Mouse (Mus musculus) MEL (cell line): ENCODE measurements around the gene Tdrd12. TPM values are rescaled to one million over a fixed set of nuclear protein-coding genes. Genes with fewer than 3 reads are reported as not detected.

Experiments
- DNase-seq: peaks from one replicate; pipeline ENCODE4 v3.0.0; 2011; ENCODE audit warnings: low read depth, low spot score
- H3K27ac ChIP-seq: 2 replicates; pipeline ENCODE4 v1.5.1; 2012; ENCODE audit warnings: low read depth, mild to moderate bottlenecking, control low read depth, low read length, moderate library complexity; ENCODE audit not compliant: control insufficient read depth
- H3K27me3 ChIP-seq, 2 experiments: fragments of 150-350 bp in 1 of 2; sonication (generic) in 1 of 2; 2 replicates each; pipeline ENCODE4 v1.6.1; 2012; ENCODE audit warnings: low read length in 2 of 2, mild to moderate bottlenecking in 2 of 2, improper control_type of control experiment in 1 of 2, moderate library complexity in 1 of 2; ENCODE audit not compliant: insufficient read depth in 2 of 2, control insufficient read depth in 1 of 2
- H3K36me3 ChIP-seq, 2 experiments: 2 replicates each; pipeline ENCODE4 v1.6.1; 2012 to 2014; ENCODE audit warnings: low read length in 2 of 2, improper control_type of control experiment in 1 of 2, inconsistent platforms in 1 of 2, mild to moderate bottlenecking in 1 of 2; ENCODE audit not compliant: insufficient read depth in 2 of 2, control insufficient read depth in 1 of 2
- H3K4me1 ChIP-seq, 2 experiments: fragments of 150-350 bp in 1 of 2; sonication (generic) in 1 of 2; 2 replicates each; pipeline ENCODE4 v1.6.1; 2012; ENCODE audit warnings: low read length in 2 of 2, improper control_type of control experiment in 1 of 2, mild to moderate bottlenecking in 1 of 2; ENCODE audit not compliant: insufficient read depth in 2 of 2, control insufficient read depth in 1 of 2
- H3K4me3 ChIP-seq, 2 experiments: fragments of 150-350 bp in 1 of 2; sonication (generic) in 1 of 2; 2 replicates each; pipeline ENCODE4 v1.5.1; 2012; ENCODE audit warnings: low read depth in 2 of 2, low read length in 2 of 2, mild to moderate bottlenecking in 2 of 2, moderate library complexity in 2 of 2, control low read depth in 1 of 2, improper control_type of control experiment in 1 of 2; ENCODE audit not compliant: control insufficient read depth in 1 of 2, insufficient read depth in 1 of 2
- H3K79me2 ChIP-seq: 2 replicates; pipeline ENCODE4 v1.6.1; 2012; ENCODE audit warnings: mild to moderate bottlenecking, low read length, moderate library complexity; ENCODE audit not compliant: control insufficient read depth, poor library complexity, insufficient read depth
- H3K9ac ChIP-seq: 2 replicates; pipeline ENCODE4 v1.6.1; 2012; ENCODE audit warnings: low read depth, mild to moderate bottlenecking, control low read depth, low read length, moderate library complexity; ENCODE audit not compliant: control insufficient read depth, poor library complexity, severe bottlenecking
- H3K9me3 ChIP-seq: fragments of 150-350 bp; sonication (generic); replicated peaks from 2 replicates; pipeline ENCODE4 v1.6.1; 2012; ENCODE audit warnings: mild to moderate bottlenecking, low read length, improper control_type of control experiment, moderate library complexity; ENCODE audit not compliant: insufficient read depth
- BHLHE40 ChIP-seq: IDR thresholded peaks from 2 replicates; pipeline ENCODE4 v1.6.1; 2012; ENCODE audit warnings: low read depth, mild to moderate bottlenecking, inconsistent platforms, low read length, improper control_type of control experiment, borderline replicate concordance
- CHD2 ChIP-seq: IDR thresholded peaks from 2 replicates; pipeline ENCODE4 v1.6.1; 2011; ENCODE audit warnings: low read length, improper control_type of control experiment
- E2F4 ChIP-seq: IDR thresholded peaks from 2 replicates; pipeline ENCODE4 v1.6.1; 2011; ENCODE audit warnings: low read depth, low read length, improper control_type of control experiment, borderline replicate concordance
- ELF1 ChIP-seq: IDR thresholded peaks from 2 replicates; pipeline ENCODE4 v1.6.1; 2014; ENCODE audit warnings: low read depth, mild to moderate bottlenecking, inconsistent platforms, low read length, improper control_type of control experiment, moderate library complexity
- EP300 ChIP-seq, 2 experiments: IDR thresholded peaks; 2 replicates each; pipeline ENCODE4 v1.6.1; 2011; ENCODE audit warnings: improper control_type of control experiment in 2 of 2, low read length in 2 of 2, low read depth in 1 of 2, mild to moderate bottlenecking in 1 of 2
- ETS1 ChIP-seq: IDR thresholded peaks from 2 replicates; pipeline ENCODE4 v1.6.1; 2012; ENCODE audit warnings: low read depth, mild to moderate bottlenecking, inconsistent platforms, low read length, improper control_type of control experiment, moderate library complexity
- GABPA ChIP-seq: IDR thresholded peaks from 2 replicates; pipeline ENCODE4 v1.6.1; 2012; ENCODE audit warnings: low read depth, mild to moderate bottlenecking, inconsistent platforms, low read length, improper control_type of control experiment, moderate library complexity
- GATA1 ChIP-seq: IDR thresholded peaks from 2 replicates; pipeline ENCODE4 v1.6.1; 2011; ENCODE audit warnings: low read depth, low read length, improper control_type of control experiment
- KAT2A ChIP-seq: conservative IDR thresholded peaks from 2 replicates; pipeline ENCODE4 v1.6.1; 2012; ENCODE audit warnings: low read depth, low read length, improper control_type of control experiment, inconsistent platforms
- MAX ChIP-seq: IDR thresholded peaks from 2 replicates; pipeline ENCODE4 v1.6.1; 2011; ENCODE audit warnings: low read length, improper control_type of control experiment
- MXI1 ChIP-seq: IDR thresholded peaks from 2 replicates; pipeline ENCODE4 v1.6.1; 2011; ENCODE audit warnings: mild to moderate bottlenecking, low read depth, low read length, improper control_type of control experiment
- MYB ChIP-seq: IDR thresholded peaks from 2 replicates; pipeline ENCODE4 v1.6.1; 2011; ENCODE audit warnings: mild to moderate bottlenecking, low read depth, low read length, improper control_type of control experiment
- NRF1 ChIP-seq: IDR thresholded peaks from 2 replicates; pipeline ENCODE4 v1.6.1; 2014; ENCODE audit warnings: low read depth, mild to moderate bottlenecking, inconsistent platforms, low read length, improper control_type of control experiment, moderate library complexity; ENCODE audit not compliant: poor library complexity, insufficient read depth, severe bottlenecking
- POLR2AphosphoS2 ChIP-seq: IDR thresholded peaks from 2 replicates; pipeline ENCODE4 v1.6.1; 2011; ENCODE audit warnings: low read length, improper control_type of control experiment
- POLR2AphosphoS5 ChIP-seq: IDR thresholded peaks from 2 replicates; pipeline ENCODE4 v1.6.1; 2012; ENCODE audit warnings: low read depth, borderline replicate concordance, mild to moderate bottlenecking, inconsistent platforms, low read length, moderate library complexity, mixed read lengths
- RAD21 ChIP-seq: IDR thresholded peaks from 2 replicates; pipeline ENCODE4 v1.6.1; 2011; ENCODE audit warnings: mild to moderate bottlenecking, low read depth, low read length, improper control_type of control experiment
- SMC3 ChIP-seq: IDR thresholded peaks from 2 replicates; pipeline ENCODE4 v1.6.1; 2011; ENCODE audit warnings: low read depth, low read length, improper control_type of control experiment
- TAL1 ChIP-seq: IDR thresholded peaks from 2 replicates; pipeline ENCODE4 v1.6.1; 2012; ENCODE audit warnings: mild to moderate bottlenecking, inconsistent platforms, low read length, moderate library complexity, mixed read lengths
- TBP ChIP-seq: IDR thresholded peaks from 2 replicates; pipeline ENCODE4 v1.8.0; 2011; ENCODE audit warnings: low read depth, low read length, improper control_type of control experiment
- TCF12 ChIP-seq: IDR thresholded peaks from 2 replicates; pipeline ENCODE4 v1.6.1; 2014; ENCODE audit warnings: low read depth, mild to moderate bottlenecking, inconsistent platforms, low read length, improper control_type of control experiment, moderate library complexity
- USF1 ChIP-seq: IDR thresholded peaks from 2 replicates; pipeline ENCODE4 v1.6.1; 2014; ENCODE audit warnings: low read depth, mild to moderate bottlenecking, inconsistent platforms, low read length, improper control_type of control experiment, moderate library complexity
- ZKSCAN1 ChIP-seq: IDR thresholded peaks from 2 replicates; pipeline ENCODE4 v1.6.1; 2012; ENCODE audit warnings: low read depth, mild to moderate bottlenecking, inconsistent platforms, low read length, improper control_type of control experiment, moderate library complexity
- ZNF384 ChIP-seq: IDR thresholded peaks from 2 replicates; pipeline ENCODE4 v1.6.1; 2012; ENCODE audit warnings: low read depth, mild to moderate bottlenecking, inconsistent platforms, low read length, improper control_type of control experiment
- polyA plus RNA-seq, 2 experiments: library from polyadenylated mRNA; stranded (reverse) in 1 of 2; unstranded in 1 of 2; fragments of >175 nt in 1 of 2; fragments of >200 nt in 1 of 2; gene quantifications; 2 replicates each; pipeline versions ENCODE4 v1.2.1 to v1.2.4; 2012; ENCODE audit warnings: low replicate concordance in 2 of 2, low read depth in 1 of 2; ENCODE audit not compliant: insufficient read length in 2 of 2, insufficient read depth in 1 of 2, missing spikeins in 1 of 2
- total RNA-seq: library from RNA; depleted of rRNA; stranded (reverse); fragments of 300-350 nt; gene quantifications from 2 replicates; pipeline ENCODE4 v1.2.3, GENCODE M21; 2012

The Tdrd12 gene
- total and polyA plus RNA-seq, 3 experiments = 0.25 to 0.50 TPM; not detected in 1

- H3K4me1 ChIP-seq = peaks cover 14 to 35% of the 10 kb centered on the region in 2 experiments
- no peaks in the 10 kb centered on the region for H3K79me2 ChIP-seq
- no peaks in the 10 kb centered on the region for H3K27me3 ChIP-seq
- no peak for DNase-seq
- H3K36me3 ChIP-seq = peaks cover 0 to 23% of the 10 kb centered on the region in 2 experiments; a peak in 2 of 4 replicates
- no peak overlapping the region for H3K9ac ChIP-seq
- H3K27ac ChIP-seq = no peak overlapping the region
- H3K4me3 ChIP-seq = no peak overlapping the region
- H3K9me3 ChIP-seq = no peaks in the 10 kb centered on the region
- TF ChIP-seq MAX = no peak
- no peak for TF ChIP-seq MXI1
- TF ChIP-seq GABPA = no peak
- TF ChIP-seq ETS1 = no peak
- no peak for TF ChIP-seq TAL1
- no peak for TF ChIP-seq EP300 (IDR thresholded peaks at IDR 0.05; ENCODE audit: low read depth in 1 of 2, low read length in 2 of 2)
- no peak for TF ChIP-seq POLR2AphosphoS5
- no peak for TF ChIP-seq TCF12
- TF ChIP-seq SMC3 = no peak
- no peak for TF ChIP-seq ZKSCAN1
- no peak for TF ChIP-seq E2F4
Observed at GRCm38 (mm10) chr7:35564067-35564865, 26.7 kb upstream of the Tdrd12 start.

DNA sequence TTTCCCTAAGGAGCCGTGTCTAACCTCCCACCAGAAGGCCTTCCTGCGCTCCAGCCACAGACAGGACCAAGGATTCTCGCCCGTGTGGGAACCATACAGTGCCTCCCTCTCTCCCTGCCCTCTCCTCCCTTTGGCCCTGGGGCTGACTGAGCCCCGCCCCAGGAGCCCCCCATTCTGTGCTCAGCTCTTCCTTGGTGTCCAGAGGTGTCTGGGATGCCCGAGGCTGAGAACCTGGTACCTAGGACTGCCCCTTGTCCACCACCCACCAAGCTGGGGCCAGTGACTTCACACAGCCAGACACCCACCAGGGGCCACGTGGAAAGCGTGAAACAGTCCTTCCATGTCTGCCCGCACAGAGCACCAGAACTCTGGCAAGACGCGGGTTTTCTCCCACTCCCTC lies 25.5 kb upstream of the Tdrd12 start:
- TF ChIP-seq BHLHE40 (no peak), POLR2AphosphoS5 (no peak)
- TF ChIP-seq, all 39 proteins: peak for 0
- Histone ChIP-seq H3K9me3 (no peaks in the 10 kb centered on the region), H3K36me3 (peaks cover 0 to 30% of the 10 kb centered on the region in 2 experiments; a peak in 2 of 4 replicates), H3K79me2 (no peaks in the 10 kb centered on the region), H3K4me3 (no peak overlapping the region), H3K4me1 (peaks cover 14 to 45% of the 10 kb centered on the region in 2 experiments), H3K9ac (no peak overlapping the region; the same call in 1 of the 2 replicates), H3K27me3 (no peaks in the 10 kb centered on the region), H3K27ac (no peak overlapping the region)
- no peak for DNase-seq

- no peak for TF ChIP-seq MYB
- TF ChIP-seq CHD2 = no peak
- no peak for TF ChIP-seq POLR2AphosphoS2
- no peak for TF ChIP-seq USF1
- no peak for TF ChIP-seq ELF1
- TF ChIP-seq RAD21 = no peak
- peak; percentile 35; the same call in 1 of the 2 replicates for TF ChIP-seq TAL1
- TF ChIP-seq KAT2A = no peak
- TF ChIP-seq TBP = no peak
- TF ChIP-seq ZNF384 = peak; percentile 86
- TF ChIP-seq NRF1 = no peak
- TF ChIP-seq EP300 (IDR thresholded peaks at IDR 0.05; ENCODE audit: low read depth in 1 of 2, low read length in 2 of 2) = peak in 1 of 2 experiments; percentile 45; a peak in 2 of 4 replicates
- peak; percentile 40; the same call in 1 of the 2 replicates for TF ChIP-seq TCF12
- TF ChIP-seq GATA1 = peak; percentile 14; the same call in 1 of the 2 replicates
- H3K4me1 ChIP-seq = peaks cover 18 to 56% of the 10 kb centered on the region in 2 experiments
- H3K9me3 ChIP-seq = no peaks in the 10 kb centered on the region
- no peak overlapping the region for H3K4me3 ChIP-seq
- peaks cover 0 to 45% of the 10 kb centered on the region in 2 experiments; a peak in 2 of 4 replicates for H3K36me3 ChIP-seq
- H3K79me2 ChIP-seq = peaks cover 8% of the 10 kb centered on the region
- no peaks in the 10 kb centered on the region for H3K27me3 ChIP-seq
- H3K9ac ChIP-seq = 0 out of 2 replicates have a peak overlapping the region, but pooled peaks have one; percentile 13
- H3K27ac ChIP-seq = peak overlapping the region; percentile 51
- DNase-seq = peak; percentile 68
Observed at GRCm38 (mm10) chr7:35559838-35560237, 22.3 kb upstream of the Tdrd12 start.
